Comparison of ENCODE assay signal across 7 mouse cellular contexts in genomic region chr13:52516051-52516450, GRCm38 (mm10).
"Had no signal": no experiment of that assay in that cellular context is flagged by ENCODE, and none has a peak within 500 bp of the region (broad histone marks: within the 10 kb centered on the region; RNA-seq: fewer than 3 reads in every experiment).

No protein-coding gene starts in this region.

- DNase-seq: kidney, postnatal 25 days; left cerebral cortex, postnatal 4 days; liver, postnatal 0 days; lung, embryonic 14.5 days; right cerebral cortex, adult 18-20 months; thymus, adult 18-20 months; thymus, postnatal 36 days had no signal
